Mouse (Mus musculus): ENCODE data around the gene Olfr854. TPM values are rescaled to one million over a fixed set of nuclear protein-coding genes. Genes with fewer than 3 reads are reported as not detected.

The Olfr854 gene
- not detected in 2 replicates for polyA plus RNA-seq (2014; fragmentation: Nextera tagmentation; extraction: Ambion mirVana)

- TF ChIP-seq CTCF (IDR thresholded peaks at IDR 0.05; ENCODE audit: low read depth): no peak
- DNase-seq (no peak), ATAC-seq (ENCODE audit: insufficient read depth) (no peak)
- Histone ChIP-seq H3K9ac (no peak within 1 kb of the TSS), H3K27ac (ENCODE audit: low read depth) (no peak within 1 kb of the TSS), H3K4me2 (no peak within 1 kb of the TSS), H3K27me3 (ENCODE audit: insufficient read depth, low read length) (no peaks in the 10 kb centered on the region), H3K36me3 (ENCODE audit: insufficient read depth) (no peaks in the 10 kb centered on the region), H3K4me1 (ENCODE audit: insufficient read depth) (no peaks in the 10 kb centered on the region), H3K4me3 (ENCODE audit: low read depth, low read length) (no peak within 1 kb of the TSS), H3K9me3 (ENCODE audit: low read depth, low read length) (no peaks in the 10 kb centered on the region; the same call in 1 of the 2 replicates)
- WGBS: 64% methylated on average over 1 of the region's 1 CpGs
Observed at GRCm38 (mm10) chr9:19567282-19567681, at the start of gene Olfr854. TSS of gene Olfr854 (minus strand) at chr9:19567382.

DNA sequence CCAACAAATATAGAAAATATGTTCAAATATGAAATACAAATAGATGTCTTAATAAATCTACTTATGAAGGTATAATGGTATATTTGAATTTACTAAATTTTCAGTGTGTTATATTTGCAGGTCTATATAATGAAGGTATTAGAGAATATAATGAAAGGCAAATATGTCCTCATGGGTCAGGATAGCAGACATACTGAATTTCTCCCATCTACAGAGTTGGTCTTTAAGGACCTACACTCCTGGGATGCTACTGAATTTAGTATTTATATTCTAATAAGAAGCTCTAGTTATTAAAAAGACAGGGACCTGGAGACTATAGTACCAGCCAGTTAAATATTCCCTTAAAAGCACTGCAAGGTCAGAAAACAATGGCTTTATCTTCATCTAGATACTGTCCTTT is 15.1 kb upstream of the Olfr854 start, which contains the start of gene Olfr855:
TSS of gene Olfr855 (plus strand) at position 301 of the 400 bp plus-strand sequence.
- no peaks in the 10 kb centered on the region for H3K4me1 ChIP-seq (ENCODE audit: insufficient read depth)
- H3K4me2 ChIP-seq: no peak within 1 kb of the TSS
- no peak for DNase-seq
- no peaks in the 10 kb centered on the region for H3K27me3 ChIP-seq (ENCODE audit: insufficient read depth, low read length)
- H3K27ac ChIP-seq (ENCODE audit: low read depth): no peak within 1 kb of the TSS
- H3K4me3 ChIP-seq (ENCODE audit: low read depth, low read length): no peak within 1 kb of the TSS
- H3K9me3 ChIP-seq (ENCODE audit: low read depth, low read length): no peaks in the 10 kb centered on the region
- H3K36me3 ChIP-seq (ENCODE audit: insufficient read depth): no peaks in the 10 kb centered on the region
- no peak within 1 kb of the TSS for H3K9ac ChIP-seq
- no peak for ATAC-seq (ENCODE audit: insufficient read depth)
- no peak for TF ChIP-seq CTCF (IDR thresholded peaks at IDR 0.05; ENCODE audit: low read depth)

DNA sequence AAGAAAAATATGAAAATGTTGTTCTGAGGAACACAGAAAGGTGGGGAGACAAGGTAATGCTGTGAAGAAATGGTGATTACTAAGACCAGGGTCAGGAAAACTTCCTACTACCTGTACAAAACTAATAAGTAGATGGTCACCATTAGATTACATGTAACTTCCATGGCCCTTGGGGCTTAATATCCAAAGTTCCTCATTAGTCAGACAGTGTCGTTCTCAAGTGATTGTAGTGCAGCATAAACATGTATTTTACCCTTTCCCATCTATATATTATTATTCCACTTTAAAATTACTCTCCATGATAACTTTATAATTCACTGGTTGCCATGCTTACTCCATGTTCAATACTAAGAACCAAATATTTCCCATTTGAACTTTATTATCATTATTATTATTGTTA is 26.2 kb downstream of the Olfr854 start, which contains the start of gene Olfr853:
TSS of gene Olfr853 (minus strand) at position 101 of the 400 bp plus-strand sequence.
- no peak for DNase-seq
- H3K27me3 ChIP-seq (ENCODE audit: insufficient read depth, low read length): no peaks in the 10 kb centered on the region
- 67% methylated on average over 1 of the region's 1 CpGs for WGBS
- no peak for ATAC-seq (ENCODE audit: insufficient read depth)
- H3K4me3 ChIP-seq (ENCODE audit: low read depth, low read length): no peak within 1 kb of the TSS
- no peaks in the 10 kb centered on the region for H3K36me3 ChIP-seq (ENCODE audit: insufficient read depth)
- H3K27ac ChIP-seq (ENCODE audit: low read depth): no peak within 1 kb of the TSS
- TF ChIP-seq CTCF (IDR thresholded peaks at IDR 0.05; ENCODE audit: low read depth): no peak
- no peak within 1 kb of the TSS for H3K9ac ChIP-seq
- no peaks in the 10 kb centered on the region for H3K4me1 ChIP-seq (ENCODE audit: insufficient read depth)
- no peak within 1 kb of the TSS for H3K4me2 ChIP-seq
- no peaks in the 10 kb centered on the region for H3K9me3 ChIP-seq (ENCODE audit: low read depth, low read length)

Other genes starting within 250 kb of the Olfr854 start
- not detected in 2 replicates for gene Olfr845, start 230.9 kb downstream of the Olfr854 start, polyA plus RNA-seq (2014; fragmentation: Nextera tagmentation; extraction: Ambion mirVana)
- gene Olfr846, start 203.4 kb downstream of the Olfr854 start, polyA plus RNA-seq (2014; fragmentation: Nextera tagmentation; extraction: Ambion mirVana): not detected in 2 replicates
- not detected in 2 replicates for gene Olfr847, start 188.7 kb downstream of the Olfr854 start, polyA plus RNA-seq (2014; fragmentation: Nextera tagmentation; extraction: Ambion mirVana)
- not detected in 2 replicates for gene Olfr849, start 127.1 kb downstream of the Olfr854 start, polyA plus RNA-seq (2014; fragmentation: Nextera tagmentation; extraction: Ambion mirVana)
- gene Olfr850, start 89.1 kb downstream of the Olfr854 start, polyA plus RNA-seq (2014; fragmentation: Nextera tagmentation; extraction: Ambion mirVana): not detected in 2 replicates
- not detected in 2 replicates for gene Olfr851, start 74.1 kb downstream of the Olfr854 start, polyA plus RNA-seq (2014; fragmentation: Nextera tagmentation; extraction: Ambion mirVana)
- not detected in 2 replicates for gene Olfr853, start 26.3 kb downstream of the Olfr854 start, polyA plus RNA-seq (2014; fragmentation: Nextera tagmentation; extraction: Ambion mirVana)
- gene Olfr855, start 15.2 kb upstream of the Olfr854 start, polyA plus RNA-seq (2014; fragmentation: Nextera tagmentation; extraction: Ambion mirVana): not detected in 2 replicates
- 31.5 and 33.3 TPM in 2 replicates for gene Zfp317, start 54.7 kb upstream of the Olfr854 start, polyA plus RNA-seq (2014; fragmentation: Nextera tagmentation; extraction: Ambion mirVana)
- gene Olfr857, start 142.1 kb upstream of the Olfr854 start, polyA plus RNA-seq (2014; fragmentation: Nextera tagmentation; extraction: Ambion mirVana): not detected in 2 replicates
- gene Olfr58, start 212.9 kb upstream of the Olfr854 start, polyA plus RNA-seq (2014; fragmentation: Nextera tagmentation; extraction: Ambion mirVana): not detected in 2 replicates
- not detected in 2 replicates for gene Olfr859, start 237.5 kb upstream of the Olfr854 start, polyA plus RNA-seq (2014; fragmentation: Nextera tagmentation; extraction: Ambion mirVana)